Mouse (Mus musculus) lung, adult 2 months (tissue): Measurements from ENCODE around the gene Farp1.

Source experiments
- CTCF ChIP-seq: fragments of 200-500 bp; IDR thresholded peaks from 2 replicates; pipeline ENCODE4 v1.5.1; 2011; ENCODE audit warnings: mild to moderate bottlenecking, low read length, control low read depth; ENCODE audit not compliant: insufficient read depth
- POLR2A ChIP-seq: fragments of 200-500 bp; IDR thresholded peaks from 2 replicates; pipeline ENCODE4 v1.6.1; 2011; ENCODE audit warnings: low read depth, mild to moderate bottlenecking, control low read depth, low read length, borderline replicate concordance; ENCODE audit errors: extremely low read depth

DNA sequence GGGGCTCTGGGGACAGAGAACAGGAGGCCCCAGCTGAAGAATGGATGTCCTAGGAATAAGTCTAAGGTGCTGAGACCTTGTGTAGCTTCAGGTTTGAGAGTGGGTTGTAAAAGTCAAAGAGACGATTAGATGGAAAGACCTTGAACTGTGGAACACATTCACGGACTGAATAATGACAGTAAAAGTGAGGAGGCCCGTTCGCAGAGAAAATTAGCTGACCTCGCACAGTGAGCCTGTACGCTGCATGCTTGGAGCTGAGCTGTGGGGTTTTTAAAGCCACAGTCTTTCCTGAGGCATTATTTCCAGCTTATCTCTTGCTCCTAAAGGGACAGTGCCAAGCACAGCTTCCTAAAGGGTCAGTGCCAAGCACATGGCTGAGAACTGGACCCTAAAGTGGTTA is 166.2 kb downstream of the Farp1 start:
- TF ChIP-seq CTCF (no peak), POLR2A (no peak)
